Mouse (Mus musculus): ENCODE measurements around the gene Gmds. TPM values are rescaled to one million over a fixed set of nuclear protein-coding genes. Genes with fewer than 3 reads are reported as not detected.

The Gmds gene
- total RNA-seq, 2 experiments from 2014 or later, result 4.9 to 5.4 TPM

DNA sequence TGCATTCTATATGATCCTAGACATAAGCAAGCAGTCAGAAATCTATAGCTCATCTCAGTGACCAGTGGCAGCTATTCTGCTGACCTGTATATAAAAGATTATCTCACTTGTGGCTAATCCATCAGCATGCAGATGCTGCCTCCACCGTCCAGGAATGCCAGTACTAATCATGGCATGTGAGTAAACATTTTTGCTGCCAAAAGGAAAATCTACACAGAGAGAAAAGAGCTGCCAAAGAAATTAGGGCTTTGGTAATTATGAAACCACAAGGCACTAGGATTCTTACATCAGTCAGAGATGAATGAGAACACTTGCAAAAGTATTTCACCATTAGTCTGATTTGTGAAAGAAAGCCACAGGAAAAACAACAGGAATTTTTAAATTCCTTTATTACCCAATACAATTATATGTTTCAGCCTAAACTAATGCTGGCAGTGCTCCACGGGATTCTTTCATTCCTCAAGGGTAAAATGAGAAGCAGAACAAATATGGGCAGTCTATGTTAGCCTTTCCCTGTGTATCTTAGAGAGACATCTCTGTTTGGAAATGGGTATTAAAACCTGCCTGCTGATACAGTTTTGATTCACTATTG, 71.3 kb downstream of the Gmds start:
- DNase-seq, result peak; percentile 3 to 6

- no peak for DNase-seq
These were observed 71.8 kb downstream of the Gmds start for GRCm38 (mm10) chr13:32266721-32267120.

DNA sequence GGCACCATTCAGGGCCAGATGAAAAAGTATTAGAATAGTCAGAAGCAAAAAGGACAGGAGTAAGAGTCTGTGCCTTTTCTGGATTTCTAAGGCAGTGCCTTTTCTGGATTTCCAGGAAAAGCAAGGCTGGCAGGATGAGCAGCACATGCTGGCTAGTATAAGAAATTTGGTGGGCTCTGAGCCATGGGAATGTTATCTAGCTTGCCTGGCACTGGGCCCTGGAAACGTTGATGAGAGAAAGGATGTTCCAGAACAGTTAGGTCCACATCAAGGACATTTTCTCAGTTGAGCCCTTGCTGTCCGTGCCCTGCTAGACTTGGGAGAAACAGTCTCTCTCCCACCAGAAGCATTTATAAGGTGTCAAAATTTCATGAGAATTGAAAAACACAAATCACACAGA, 82.4 kb downstream of the Gmds start:
- peak; percentile 23 to 81 for DNase-seq

GRCm38 (mm10) chr13:32252276-32252675, 86.3 kb downstream of the Gmds start:
- DNase-seq, result no peak

- DNase-seq, result peak; percentile 28 to 30
These were observed 96.3 kb downstream of the Gmds start for GRCm38 (mm10) chr13:32242200-32242599.

DNA sequence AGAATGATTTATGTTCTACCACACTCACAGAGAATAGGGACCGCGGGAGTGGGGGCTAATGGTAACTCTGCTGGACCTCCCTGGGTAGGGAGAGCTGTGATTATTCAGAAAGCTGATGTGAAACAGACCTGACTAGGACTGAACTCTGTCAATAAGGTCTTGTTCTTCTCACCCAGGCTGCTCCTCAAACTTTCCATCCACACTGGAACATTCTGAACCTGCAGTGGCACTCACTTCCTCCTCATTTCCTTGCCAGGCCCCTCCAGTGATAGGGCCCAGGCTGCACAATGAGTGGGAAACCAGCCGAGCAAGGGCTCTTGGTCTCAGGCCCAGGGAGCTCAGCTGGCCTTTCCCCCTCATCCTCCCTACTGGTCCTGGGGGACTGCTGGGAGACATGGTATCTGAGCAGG, 102.3 kb downstream of the Gmds start:
- DNase-seq, result peak; percentile 20 to 23

DNA sequence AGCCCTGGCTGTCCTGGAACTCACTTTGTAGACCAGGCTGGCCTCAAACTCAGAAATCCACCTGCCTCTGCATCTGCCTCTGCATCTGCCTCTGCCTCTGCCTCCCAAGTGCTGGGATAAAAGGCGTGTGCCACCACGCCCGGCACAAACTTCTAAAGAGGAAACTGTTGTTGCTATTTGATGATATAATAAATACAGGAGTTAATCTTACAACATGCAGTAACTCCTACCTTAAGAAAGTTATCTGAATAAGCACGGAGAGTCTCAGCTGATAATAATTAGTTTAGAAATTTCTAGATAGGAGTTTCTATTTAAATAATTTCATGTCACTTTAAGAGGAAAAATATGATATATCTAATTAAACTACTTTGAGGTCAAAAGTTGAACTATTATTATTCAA, 103.5 kb downstream of the Gmds start:
- DNase-seq, result no peak

GRCm38 (mm10) chr13:32234019-32234418, 104.5 kb downstream of the Gmds start:
- DNase-seq, result peak in 1 of 2 experiments; percentile 9

GRCm38 (mm10) chr13:32232391-32232790, 106.1 kb downstream of the Gmds start:
- DNase-seq, result no peak

- no peak for DNase-seq
These were observed 106.6 kb downstream of the Gmds start for GRCm38 (mm10) chr13:32231956-32232355.

DNA sequence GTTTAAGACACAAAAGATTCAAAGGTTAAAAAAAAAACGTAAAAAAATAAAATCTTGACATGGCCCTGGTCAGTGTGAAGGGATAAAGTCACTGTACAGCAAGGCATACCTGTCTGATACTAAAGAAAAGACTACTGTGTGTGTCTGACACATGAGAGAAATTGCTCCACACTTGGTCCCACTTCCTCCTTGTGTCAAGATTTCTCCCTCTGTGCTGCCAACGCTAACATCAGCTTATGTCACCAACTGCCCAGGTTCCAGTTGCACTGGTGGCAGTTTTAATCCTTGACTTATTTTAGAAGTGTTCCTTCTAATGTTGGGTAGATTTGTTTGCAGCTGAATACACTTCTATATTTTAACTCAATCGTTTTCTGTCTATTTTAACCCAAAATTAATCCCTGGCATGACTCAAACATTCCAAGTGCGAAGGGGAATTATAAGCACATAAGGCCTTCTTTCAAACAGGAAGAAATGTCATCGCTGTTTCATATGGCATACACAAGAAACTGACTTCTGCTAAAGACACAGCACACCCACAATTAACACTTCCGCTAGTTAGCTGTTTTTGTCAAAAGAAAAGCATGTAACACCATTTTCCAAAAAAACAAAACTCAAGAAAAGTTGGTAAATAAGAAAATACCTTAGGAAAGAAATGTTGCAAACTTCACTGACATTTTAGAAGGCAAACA, 110.5 kb downstream of the Gmds start:
- no peak for DNase-seq

- no peak for DNase-seq
These were observed 120.9 kb downstream of the Gmds start for GRCm38 (mm10) chr13:32217647-32218046.

DNA sequence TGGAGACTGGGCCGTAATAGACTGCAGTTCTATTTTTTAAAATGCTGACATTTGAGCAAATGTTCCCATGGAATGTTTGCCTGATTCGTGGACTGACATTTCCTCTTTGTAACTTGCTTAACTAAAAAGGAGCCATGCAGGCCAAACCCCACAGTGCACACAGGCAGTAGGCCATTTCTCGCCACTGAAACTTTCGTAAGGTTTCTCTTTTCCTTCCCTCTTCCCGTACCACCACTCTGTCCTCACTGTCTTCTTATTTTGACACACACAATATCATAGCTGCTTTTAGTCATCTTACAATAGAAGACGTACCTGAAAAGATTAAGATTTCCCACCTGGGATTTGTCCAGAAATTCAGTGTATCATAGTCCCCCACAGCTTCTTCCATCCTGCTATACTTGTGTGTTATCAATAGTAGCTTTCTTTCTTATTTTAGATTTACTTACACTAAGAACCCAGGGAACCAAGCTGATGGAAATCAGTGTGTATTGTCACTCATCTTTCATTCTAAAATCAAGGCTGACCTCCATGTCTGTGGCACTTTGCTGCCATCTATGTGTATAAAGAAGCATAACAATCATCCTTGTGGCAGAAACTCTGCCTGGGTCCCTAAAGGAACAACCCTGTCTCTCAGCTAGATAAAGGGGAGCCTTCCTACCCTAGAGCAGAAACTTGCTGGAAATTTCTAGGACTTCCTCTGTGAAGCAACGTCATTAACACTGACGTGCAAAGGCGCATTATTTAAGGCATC, 124.7 kb downstream of the Gmds start:
- DNase-seq, result peak; percentile 6 to 24

- DNase-seq, result no peak
These were observed 126.4 kb downstream of the Gmds start for GRCm38 (mm10) chr13:32212125-32212524.

DNA sequence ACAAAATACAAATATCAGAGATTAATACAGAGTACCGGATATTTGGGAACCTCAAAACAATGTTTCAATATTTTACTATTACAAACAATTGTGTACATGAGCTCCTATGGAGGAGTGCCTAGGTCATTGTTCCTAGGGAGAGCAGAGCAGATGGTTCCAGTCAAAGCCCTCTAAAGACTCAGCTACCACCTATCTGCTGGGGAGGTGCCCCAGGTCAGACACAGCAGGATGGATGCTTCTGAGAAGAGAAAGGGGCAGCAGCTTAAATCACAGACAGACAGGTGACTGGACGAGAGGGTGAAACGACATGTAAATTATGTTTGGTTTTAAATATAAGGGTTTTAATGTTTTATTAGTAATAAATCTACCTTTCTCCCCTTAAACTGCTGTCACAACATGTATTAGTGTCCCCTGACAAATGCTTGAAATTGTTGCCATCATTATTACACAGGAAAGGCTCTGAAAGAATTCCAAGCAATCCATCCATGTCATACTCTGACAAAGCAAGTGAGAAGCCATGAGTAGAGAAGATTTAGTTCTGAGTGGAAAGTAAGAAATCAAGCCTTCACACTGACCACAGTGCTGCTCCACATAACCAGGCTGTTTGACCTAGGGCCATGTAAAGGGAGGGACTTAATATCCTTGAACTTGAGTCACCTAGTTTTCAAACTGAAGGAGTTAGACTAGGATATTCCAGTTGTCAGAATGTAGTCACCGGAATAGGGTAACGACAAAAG, 131.2 kb downstream of the Gmds start:
- no peak for DNase-seq

DNA sequence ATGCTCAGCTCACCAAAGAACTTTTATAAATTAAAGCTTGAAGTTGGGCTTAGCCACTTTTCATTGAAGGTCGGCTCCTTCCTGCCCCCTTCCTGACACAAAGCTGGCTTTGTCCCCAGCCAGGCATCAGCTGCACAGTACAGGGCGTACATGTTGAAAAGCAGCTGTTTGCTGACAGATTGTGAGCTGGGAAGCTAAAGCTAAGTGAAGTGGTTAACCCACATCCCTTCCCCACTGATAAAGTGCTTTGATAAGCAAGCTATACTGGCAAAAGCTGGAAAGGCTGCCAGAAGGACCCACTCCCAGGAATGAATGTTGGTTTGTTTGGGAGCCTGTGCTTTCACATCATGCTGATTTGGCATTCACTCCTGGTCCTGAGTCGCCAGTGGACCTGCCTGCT, 158.6 kb downstream of the Gmds start:
- DNase-seq, result peak; percentile 3 to 29

DNA sequence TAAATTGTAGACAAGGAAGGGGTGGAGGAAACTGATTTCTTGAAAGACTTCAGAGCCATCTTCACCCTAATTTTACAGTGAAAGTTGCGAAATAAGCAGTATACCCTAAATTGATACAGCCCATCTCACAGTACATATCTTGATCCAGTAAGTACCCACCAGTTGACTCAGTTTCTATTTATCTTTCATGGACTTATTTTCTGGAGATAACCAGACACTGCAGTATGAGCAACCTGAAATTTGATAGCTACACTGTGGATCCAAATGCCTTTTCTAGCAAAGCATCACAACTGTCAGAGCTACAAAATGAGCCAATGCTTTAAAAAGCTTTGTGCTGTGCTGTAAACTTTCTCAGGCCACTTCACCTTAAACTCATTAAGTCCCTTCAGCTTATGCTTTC, 159.9 kb downstream of the Gmds start:
- no peak for DNase-seq

DNA sequence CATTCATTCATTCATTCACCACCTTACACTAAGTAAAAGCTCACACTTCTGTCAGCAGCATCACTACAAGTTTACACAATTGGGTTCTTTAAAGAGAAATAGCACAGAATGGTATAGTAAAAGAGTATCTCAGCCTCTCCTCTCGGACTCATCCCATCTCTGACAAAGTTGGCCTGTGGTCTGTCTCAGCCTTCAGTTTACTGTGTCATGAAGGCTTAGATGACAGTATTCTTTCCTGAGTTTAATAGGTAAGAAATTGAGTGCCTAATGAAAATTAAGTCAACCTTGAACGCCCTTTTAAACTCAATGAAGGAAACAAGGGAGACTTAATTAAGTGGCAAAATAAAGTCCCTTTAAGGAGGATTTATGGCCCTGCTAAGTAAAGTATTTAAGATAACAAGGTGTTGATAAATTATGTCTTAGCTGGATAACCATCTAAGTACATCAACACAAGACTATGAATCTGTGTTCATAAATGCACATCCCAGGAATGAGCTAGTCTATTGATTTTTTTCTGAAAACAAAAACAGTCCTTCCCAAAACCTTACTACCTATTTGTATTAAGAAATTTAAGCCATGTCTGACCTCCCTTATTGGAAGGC, 160.6 kb downstream of the Gmds start:
- no peak for DNase-seq

- DNase-seq, result no peak
These were observed 163.5 kb downstream of the Gmds start for GRCm38 (mm10) chr13:32175028-32175427.

DNA sequence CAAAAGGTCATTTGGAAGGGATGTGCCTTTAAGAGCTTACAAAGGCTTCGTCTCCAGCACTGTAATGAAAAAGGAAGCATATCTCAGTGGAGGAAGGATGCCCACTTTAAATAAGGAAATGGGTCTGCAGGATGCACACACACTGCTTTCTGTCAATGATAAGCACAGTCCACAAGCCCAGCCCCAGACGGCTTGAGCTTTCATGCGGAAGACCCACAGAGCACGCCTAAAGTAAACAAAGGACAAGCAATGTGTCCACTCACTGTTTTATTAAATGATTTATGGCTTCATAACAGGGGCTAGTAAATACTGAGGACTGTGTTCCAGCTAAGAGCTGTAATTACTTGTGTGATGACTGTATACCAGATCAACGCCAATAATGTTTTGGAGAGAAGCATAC, 169.4 kb downstream of the Gmds start:
- peak; percentile 6 for DNase-seq

- no peak for DNase-seq
These were observed 170.7 kb downstream of the Gmds start for GRCm38 (mm10) chr13:32167806-32168205.

- no peak for DNase-seq
These were observed 173.0 kb downstream of the Gmds start for GRCm38 (mm10) chr13:32165581-32165980.
